9 mouse cellular contexts compared by ENCODE assay signal in genomic region chr7:44353601-44354340, GRCm38 (mm10). TPM values are rescaled to one million over a fixed set of nuclear protein-coding genes. Genes with fewer than 3 reads are reported as not detected.
DNase-seq lines count a peak whose midpoint lies in the region; ATAC-seq lines count a peak whose summit lies in the region.
"Had no signal": no experiment of that assay in that cellular context is flagged by ENCODE, and none has a peak within 500 bp of the region (broad histone marks: within the 10 kb centered on the region; RNA-seq: fewer than 3 reads in every experiment).

No protein-coding gene starts in this region.

- H3K27ac ChIP-seq in intestine, embryonic 16.5 days (ENCODE audit: low read length), result no peak overlapping the region
- no peak overlapping the region for H3K27ac ChIP-seq in neural tube, embryonic 15.5 days (replicated peaks)
- H3K27ac ChIP-seq: macrophage had no signal

- peaks cover 79% of the 10 kb centered on the region for H3K27me3 ChIP-seq in intestine, embryonic 16.5 days (replicated peaks; ENCODE audit: control insufficient read depth, insufficient read depth, low read length)
- peaks cover 58% of the 10 kb centered on the region for H3K27me3 ChIP-seq in neural tube, embryonic 15.5 days (replicated peaks)

- intact Hi-C loops in left cerebral cortex, postnatal 4 days (cut with DNase I), result loop anchor here (10.0 kb wide), 1 partner anchor 131 kb away; no protein-coding TSS in a partner anchor

- peak overlapping the region; percentile 12; the same call in 1 of the 2 replicates for H3K4me2 ChIP-seq in intestine, embryonic 16.5 days (ENCODE audit: low read depth, low read length)
- peak overlapping the region; percentile 19; the same call in 1 of the 2 replicates for H3K4me2 ChIP-seq in neural tube, embryonic 15.5 days

- ATAC-seq in intestine, embryonic 16.5 days, result no peak
- no peak for ATAC-seq in neural tube, embryonic 15.5 days (ENCODE audit: low FRiP score)
- no peak for ATAC-seq in inflammation-experienced regulatory T-cells, adult 6 months

- DNase-seq in cerebellum, adult 11-12 months, result peak; percentile 55
- DNase-seq in cerebellum, adult 9-11 months, result no peak
- peak; percentile 41 for DNase-seq in left cerebral cortex, postnatal 4 days
- DNase-seq in left cerebral cortex, adult 18-20 months (ENCODE audit: low spot score in 2 of 2), result no peak
- DNase-seq in urinary bladder, postnatal 10 days (ENCODE audit: low spot score), result no peak

- H3K36me3 ChIP-seq in intestine, embryonic 16.5 days (ENCODE audit: control insufficient read depth, insufficient read depth, low read length), result no peaks in the 10 kb centered on the region
- H3K36me3 ChIP-seq in neural tube, embryonic 15.5 days, result peaks cover 38% of the 10 kb centered on the region

- H3K9ac ChIP-seq in intestine, embryonic 16.5 days (ENCODE audit: low read depth, low read length), result no peak overlapping the region
- H3K9ac ChIP-seq in neural tube, embryonic 15.5 days (replicated peaks), result no peak overlapping the region

- peak overlapping the region; percentile 14; the same call in 1 of the 2 replicates for H3K4me3 ChIP-seq in intestine, embryonic 16.5 days (ENCODE audit: low read length)
- H3K4me3 ChIP-seq in neural tube, embryonic 15.5 days (replicated peaks), result no peak overlapping the region

- H3K9me3 ChIP-seq in intestine, embryonic 16.5 days (ENCODE audit: control insufficient read depth, low read length), result no peaks in the 10 kb centered on the region
- H3K9me3 ChIP-seq in neural tube, embryonic 15.5 days (replicated peaks), result no peaks in the 10 kb centered on the region

- 3% methylated on average over 34 of the region's 35 CpGs for WGBS in intestine, embryonic 16.5 days
- 7% methylated on average over 35 of the region's 35 CpGs for WGBS in neural tube, embryonic 15.5 days

- peaks cover 21% of the 10 kb centered on the region for H3K4me1 ChIP-seq in intestine, embryonic 16.5 days (ENCODE audit: control insufficient read depth, insufficient read depth, low read length)
- peaks cover 54% of the 10 kb centered on the region for H3K4me1 ChIP-seq in neural tube, embryonic 15.5 days

RNA-seq across cellular contexts. Expression of gene Syt3, which starts 30.1 kb away (rescaled TPM):
- 10 to 100 TPM; 45.1 to 52.4 TPM for total RNA-seq in left cerebral cortex, postnatal 4 days (2021)
- 10 to 100 TPM; 56.6 to 66.2 TPM for total RNA-seq in left cerebral cortex, adult 18-20 months (2021)
- polyA plus RNA-seq in intestine, embryonic 16.5 days (2015; fragmentation: Nextera tagmentation; extraction: Ambion mirVana), result 0.82 and 1.2 TPM in 2 replicates
- 67.0 and 75.4 TPM in 2 replicates for polyA plus RNA-seq in neural tube, embryonic 15.5 days (2015; fragmentation: Nextera tagmentation; extraction: Ambion mirVana)
- polyA plus RNA-seq in inflammation-experienced regulatory T-cells, adult 6 months (2017; shearing (Covaris generic)), result not detected
- polyA plus RNA-seq: macrophage had no signal

RNA-seq across cellular contexts. Expression of gene 1700008O03Rik, which starts 31.8 kb away (rescaled TPM):
- 1 to 10 TPM; 1.3 to 2.4 TPM for total RNA-seq in left cerebral cortex, postnatal 4 days (2021)
- total RNA-seq in left cerebral cortex, adult 18-20 months (2021), result 1 to 10 TPM in 1 of 2 experiments, under 1 TPM in 1; 0.98 to 2.7 TPM
- 0.66 and 0.88 TPM in 2 replicates for polyA plus RNA-seq in intestine, embryonic 16.5 days (2015; fragmentation: Nextera tagmentation; extraction: Ambion mirVana)
- polyA plus RNA-seq in neural tube, embryonic 15.5 days (2015; fragmentation: Nextera tagmentation; extraction: Ambion mirVana), result 2.5 and 3.4 TPM in 2 replicates
- not detected for polyA plus RNA-seq in inflammation-experienced regulatory T-cells, adult 6 months (2017; shearing (Covaris generic))

RNA-seq across cellular contexts. Expression of gene Shank1, which starts 43.7 kb away (rescaled TPM):
- 100 to 1,000 TPM; 299 to 336 TPM for total RNA-seq in left cerebral cortex, postnatal 4 days (2021)
- total RNA-seq in left cerebral cortex, adult 18-20 months (2021), result 100 to 1,000 TPM; 519 to 589 TPM
- 1.2 and 1.5 TPM in 2 replicates for polyA plus RNA-seq in intestine, embryonic 16.5 days (2015; fragmentation: Nextera tagmentation; extraction: Ambion mirVana)
- polyA plus RNA-seq in neural tube, embryonic 15.5 days (2015; fragmentation: Nextera tagmentation; extraction: Ambion mirVana), result 38.1 and 47.6 TPM in 2 replicates
- polyA plus RNA-seq in inflammation-experienced regulatory T-cells, adult 6 months (2017; shearing (Covaris generic)), result under 1 TPM; 0.15 to 0.62 (median 0.20) TPM
- polyA plus RNA-seq: macrophage had no signal

RNA-seq across cellular contexts. Expression of gene Clec11a, which starts 47.1 kb away (rescaled TPM):
- 1 to 10 TPM; 2.5 to 2.8 TPM for total RNA-seq in left cerebral cortex, postnatal 4 days (2021)
- 1 to 10 TPM; 3.4 to 3.7 TPM for total RNA-seq in left cerebral cortex, adult 18-20 months (2021)
- polyA plus RNA-seq in intestine, embryonic 16.5 days (2015; fragmentation: Nextera tagmentation; extraction: Ambion mirVana), result 6.7 and 7.1 TPM in 2 replicates
- polyA plus RNA-seq in neural tube, embryonic 15.5 days (2015; fragmentation: Nextera tagmentation; extraction: Ambion mirVana), result 4.8 and 5.5 TPM in 2 replicates
- polyA plus RNA-seq in inflammation-experienced regulatory T-cells, adult 6 months (2017; shearing (Covaris generic)), result under 1 TPM; 0.28 to 0.62 (median 0.34) TPM

Comparison
In these comparisons a context has a peak if more than half of its experiments do, and no peak if none do; other contexts are left out.
1. DNase-seq: peak in cerebellum, adult 11-12 months (single experiment) and left cerebral cortex, postnatal 4 days (single experiment); none in cerebellum, adult 9-11 months (single experiment), left cerebral cortex, adult 18-20 months (0 of 2) and urinary bladder, postnatal 10 days (single experiment).
2. RNA of gene Syt3, which starts 30.1 kb away (polyA plus RNA-seq): 67.0 to 75.4 TPM in neural tube, embryonic 15.5 days; 0.82 to 1.2 TPM in intestine, embryonic 16.5 days and not detected in inflammation-experienced regulatory T-cells, adult 6 months; every median in the first group is over 10 times any median in the second.
3. RNA of gene Shank1, which starts 43.7 kb away (polyA plus RNA-seq): 38.1 to 47.6 TPM in neural tube, embryonic 15.5 days; 1.2 to 1.5 TPM in intestine, embryonic 16.5 days and 0.15 to 0.62 TPM in inflammation-experienced regulatory T-cells, adult 6 months; every median in the first group is over 10 times any median in the second.